Mouse (Mus musculus) midbrain, postnatal 0 days (tissue): ENCODE results near the gene Top2b. TPM values are rescaled to one million over a fixed set of nuclear protein-coding genes. Genes with fewer than 3 reads are reported as not detected.
A peak's percentile ranks its signal among the peaks of the same experiment; 100 is the strongest.

Experiments
- ATAC-seq: fragments of 200-750 bp; cut with Nextera tagmentation; 2 replicates; pipeline ENCODE4 v1.8.0; 2017; ENCODE audit warnings: moderate number of reproducible peaks, mild to moderate bottlenecking, moderate TSS enrichment, moderate library complexity; ENCODE audit not compliant: low FRiP score
- DNase-seq: peaks from one replicate; pipeline ENCODE4 v3.0.0-alpha.2; 2015; ENCODE audit warnings: low spot score
- H3K27ac ChIP-seq: fragments of 300-500 bp; sonication (generic); 2 replicates; pipeline ENCODE4 v1.5.1; 2014; ENCODE audit warnings: low read depth, mild to moderate bottlenecking, low read length, mixed read lengths
- H3K27me3 ChIP-seq: fragments of 300-500 bp; sonication (generic); 2 replicates; pipeline ENCODE4 v1.6.1; 2014; ENCODE audit warnings: low read length, control low read depth, mixed read lengths; ENCODE audit not compliant: insufficient read depth
- H3K36me3 ChIP-seq: fragments of 300-500 bp; sonication (generic); 2 replicates; pipeline ENCODE4 v1.6.1; 2014; ENCODE audit warnings: low read length, control low read depth, mixed read lengths; ENCODE audit not compliant: insufficient read depth
- H3K4me1 ChIP-seq: fragments of 300-500 bp; sonication (generic); 2 replicates; pipeline ENCODE4 v1.6.1; 2014; ENCODE audit warnings: mild to moderate bottlenecking, control low read depth, antibody characterized with exemption, low read length, mixed read lengths; ENCODE audit not compliant: insufficient read depth
- H3K4me2 ChIP-seq: fragments of 300-500 bp; sonication (generic); 2 replicates; pipeline ENCODE4 v1.6.1; 2014; ENCODE audit warnings: low read depth, mild to moderate bottlenecking, low read length, mixed read lengths; ENCODE audit not compliant: poor library complexity, severe bottlenecking
- H3K4me3 ChIP-seq: fragments of 300-500 bp; sonication (generic); 2 replicates; pipeline ENCODE4 v1.5.1; 2014; ENCODE audit warnings: low read depth, mild to moderate bottlenecking, low read length, moderate library complexity
- H3K9ac ChIP-seq: fragments of 300-500 bp; sonication (generic); replicated peaks from 2 replicates; pipeline ENCODE4 v1.6.1; 2014; ENCODE audit warnings: mild to moderate bottlenecking, low read length, moderate library complexity, mixed read lengths; ENCODE audit not compliant: poor library complexity, severe bottlenecking
- H3K9me3 ChIP-seq: fragments of 300-500 bp; sonication (generic); 2 replicates; pipeline ENCODE4 v1.6.1; 2016; ENCODE audit warnings: low read length, control low read depth
- CTCF ChIP-seq: IDR thresholded peaks from 2 replicates; pipeline ENCODE4 v1.5.1; 2016; ENCODE audit warnings: antibody characterized with exemption, mild to moderate bottlenecking
- WGBS: fragments of 180-500 bp; shearing (Covaris S2); extraction: QIAGEN DNeasy Blood & Tissue Kit; methylation state at CpG from one replicate; pipeline ENCODE4 v1.1.7; 2014; 5-methylcytosine and 5-hydroxymethylcytosine counted together
- polyA plus RNA-seq: library from polyadenylated mRNA; unstranded; fragments of >200 nt; fragmentation: Nextera tagmentation; extraction: Ambion mirVana; gene quantifications from 2 replicates; pipeline ENCODE4 v1.2.1, GENCODE M21; 2015
- total RNA-seq: library from RNA; depleted of rRNA; stranded (reverse); fragments of >200 nt; gene quantifications from 2 replicates; pipeline ENCODE4 v1.2.3, GENCODE M21; 2014

The Top2b gene
- total and polyA plus RNA-seq, 2 experiments from 2014 or later, result 55.8 to 214 TPM

- no peak for DNase-seq
- no peak overlapping the region for H3K9ac ChIP-seq
- no peak overlapping the region for H3K4me2 ChIP-seq
- no peak overlapping the region for H3K27ac ChIP-seq
- no peak for ATAC-seq
- H3K27me3 ChIP-seq, result no peaks in the 10 kb centered on the region
- no peak for TF ChIP-seq CTCF
- no peaks in the 10 kb centered on the region for H3K9me3 ChIP-seq
- H3K4me1 ChIP-seq, result no peaks in the 10 kb centered on the region
- no peaks in the 10 kb centered on the region for H3K36me3 ChIP-seq
- H3K4me3 ChIP-seq, result no peak overlapping the region
These were observed 8.2 kb downstream of the Top2b start for GRCm38 (mm10) chr14:16373190-16373589.

DNA sequence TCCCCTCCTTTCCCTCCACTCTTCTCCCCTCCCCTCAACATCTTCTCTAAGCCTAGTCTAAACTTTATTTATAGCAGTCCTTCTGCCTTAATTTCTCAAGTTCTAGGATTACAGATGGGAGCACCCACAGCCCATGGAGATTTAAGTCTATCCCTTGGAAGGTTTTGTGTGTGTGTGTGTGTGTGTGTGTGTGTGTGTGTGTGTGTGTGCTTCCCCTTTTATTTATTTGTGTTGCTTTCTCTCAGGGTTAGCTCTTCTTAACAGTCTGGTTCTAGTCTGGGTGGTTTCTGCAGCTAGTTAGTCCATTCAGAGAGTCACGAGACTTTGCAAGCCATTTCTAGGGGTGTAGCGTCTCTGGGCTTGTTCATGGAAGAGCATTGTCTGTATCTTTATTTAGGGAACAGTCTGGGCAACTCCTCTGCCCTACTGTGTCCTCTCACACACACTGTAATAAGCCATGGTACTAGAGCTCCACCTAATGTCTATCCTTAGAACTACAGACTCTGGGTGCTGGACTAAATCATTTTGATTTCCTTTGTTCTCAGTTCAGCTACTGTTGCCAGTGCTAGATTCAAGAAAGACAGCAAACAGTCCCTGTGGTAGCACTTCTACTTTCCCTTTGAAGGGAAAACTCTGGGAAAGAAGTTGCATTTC is 15.1 kb downstream of the Top2b start:
- no peak overlapping the region for H3K4me3 ChIP-seq
- no peak overlapping the region for H3K27ac ChIP-seq
- peak; percentile 88 for DNase-seq
- ATAC-seq, result peak; percentile 82
- no peak overlapping the region for H3K9ac ChIP-seq
- H3K36me3 ChIP-seq, result 0 out of 2 replicates have a peak, but pooled peaks cover 2% of the 10 kb centered on the region
- no peak overlapping the region for H3K4me2 ChIP-seq
- no peaks in the 10 kb centered on the region for H3K9me3 ChIP-seq
- 4% methylated on average over 2 of the region's 2 CpGs for WGBS
- peak; percentile 88 for TF ChIP-seq CTCF
- no peaks in the 10 kb centered on the region for H3K27me3 ChIP-seq
- no peaks in the 10 kb centered on the region for H3K4me1 ChIP-seq

GRCm38 (mm10) chr14:16384783-16385182 is 19.8 kb downstream of the Top2b start:
- H3K27ac ChIP-seq, result no peak overlapping the region
- no peaks in the 10 kb centered on the region for H3K4me1 ChIP-seq
- H3K4me3 ChIP-seq, result no peak overlapping the region
- DNase-seq (no peak), ATAC-seq (no peak)
- no peaks in the 10 kb centered on the region for H3K27me3 ChIP-seq
- H3K9me3 ChIP-seq, result no peaks in the 10 kb centered on the region
- 0 out of 2 replicates have a peak, but pooled peaks cover 2% of the 10 kb centered on the region for H3K36me3 ChIP-seq
- no peak overlapping the region for H3K9ac ChIP-seq
- no peak overlapping the region for H3K4me2 ChIP-seq
- WGBS, result 54% methylated on average over 1 of the region's 1 CpGs
- no peak for TF ChIP-seq CTCF

- ATAC-seq (no peak), DNase-seq (no peak)
- WGBS, result 91% methylated on average over 4 of the region's 4 CpGs
- H3K27me3 ChIP-seq, result no peaks in the 10 kb centered on the region
- H3K27ac ChIP-seq, result no peak overlapping the region
- H3K9me3 ChIP-seq, result no peaks in the 10 kb centered on the region
- H3K4me3 ChIP-seq, result no peak overlapping the region
- no peak overlapping the region for H3K9ac ChIP-seq
- H3K4me2 ChIP-seq, result no peak overlapping the region
- H3K36me3 ChIP-seq, result peaks cover 9% of the 10 kb centered on the region
- no peaks in the 10 kb centered on the region for H3K4me1 ChIP-seq
- TF ChIP-seq CTCF, result no peak
These were observed 40.2 kb downstream of the Top2b start for GRCm38 (mm10) chr14:16405187-16405586.

- Histone ChIP-seq H3K9ac (no peak overlapping the region), H3K27ac (no peak overlapping the region), H3K4me3 (no peak overlapping the region), H3K27me3 (no peaks in the 10 kb centered on the region), H3K4me2 (no peak overlapping the region), H3K4me1 (no peaks in the 10 kb centered on the region), H3K36me3 (peaks cover 20% of the 10 kb centered on the region), H3K9me3 (no peaks in the 10 kb centered on the region)
- no peak for DNase-seq
- no peak for TF ChIP-seq CTCF
- no peak for ATAC-seq
- WGBS, result 88% methylated on average over 4 of the region's 4 CpGs
These were observed 49.2 kb downstream of the Top2b start for GRCm38 (mm10) chr14:16414163-16414562.

GRCm38 (mm10) chr14:16427569-16427968 is 62.6 kb downstream of the Top2b start:
- Histone ChIP-seq H3K9ac (no peak overlapping the region), H3K4me1 (no peaks in the 10 kb centered on the region), H3K9me3 (no peaks in the 10 kb centered on the region), H3K27ac (no peak overlapping the region), H3K27me3 (no peaks in the 10 kb centered on the region), H3K4me2 (no peak overlapping the region), H3K36me3 (peaks cover 19% of the 10 kb centered on the region), H3K4me3 (no peak overlapping the region)
- TF ChIP-seq CTCF, result no peak
- WGBS, result 79% methylated on average over 4 of the region's 4 CpGs
- no peak for ATAC-seq
- DNase-seq, result no peak
